Mouse (Mus musculus) cerebellum, adult 9-10 months (tissue): ENCODE data around the gene Cd79b.

ENCODE experiments used
- DNase-seq: peaks from one replicate; pipeline ENCODE4 v3.0.0; 2022

Cd79b gene

DNA sequence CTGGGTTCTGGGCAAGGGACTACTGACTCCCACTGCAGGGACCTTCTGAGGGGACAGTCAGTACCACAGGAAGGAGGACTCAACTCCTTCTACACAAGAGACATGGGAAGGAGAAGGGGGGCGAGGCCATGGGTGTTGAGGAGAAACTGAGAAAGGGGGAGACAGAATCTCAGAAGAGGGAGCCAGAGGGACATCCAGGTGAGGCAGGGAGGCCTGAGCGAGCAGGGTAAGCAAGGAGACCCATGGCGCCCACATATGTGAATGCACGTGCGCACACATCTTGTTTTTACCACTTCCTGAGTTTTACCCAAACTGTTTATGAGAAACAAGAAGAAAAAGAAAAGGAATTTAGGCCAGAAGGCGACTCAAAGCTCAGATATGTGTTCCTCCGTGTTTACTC lies 3.2 kb upstream of the Cd79b start:
- no peak for DNase-seq

- no peak for DNase-seq
These were observed 1.9 kb upstream of the Cd79b start for GRCm38 (mm10) chr11:106316416-106316815.

- no peak for DNase-seq
These were observed 1.0 kb downstream of the Cd79b start for GRCm38 (mm10) chr11:106313533-106313932.

GRCm38 (mm10) chr11:106310123-106310522 lies 4.4 kb downstream of the Cd79b start:
- DNase-seq = no peak

GRCm38 (mm10) chr11:106308162-106308561 lies 6.4 kb downstream of the Cd79b start:
- no peak for DNase-seq

DNA sequence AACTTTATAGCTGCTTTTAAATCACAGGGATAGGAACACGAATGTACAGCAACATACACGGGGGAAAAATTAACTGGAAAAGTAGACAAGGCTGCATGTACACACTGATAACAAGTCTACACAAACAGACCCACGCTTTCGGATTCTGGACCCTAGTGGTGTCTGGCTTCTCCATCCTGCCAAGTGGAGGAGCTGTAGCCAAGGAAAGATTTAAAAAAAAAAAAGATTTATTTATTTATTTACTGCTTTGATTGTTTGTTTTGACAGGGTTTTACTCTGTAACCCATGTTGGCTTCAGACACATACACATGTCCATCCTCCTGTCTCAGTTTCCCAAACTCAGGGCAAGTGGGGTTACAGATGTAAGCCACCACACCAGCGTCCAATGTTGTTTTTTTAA lies 7.1 kb downstream of the Cd79b start:
- no peak for DNase-seq

- no peak for DNase-seq
These were observed 7.8 kb downstream of the Cd79b start for GRCm38 (mm10) chr11:106306758-106307157.

- DNase-seq = no peak
These were observed 8.5 kb downstream of the Cd79b start for GRCm38 (mm10) chr11:106306065-106306385.

DNA sequence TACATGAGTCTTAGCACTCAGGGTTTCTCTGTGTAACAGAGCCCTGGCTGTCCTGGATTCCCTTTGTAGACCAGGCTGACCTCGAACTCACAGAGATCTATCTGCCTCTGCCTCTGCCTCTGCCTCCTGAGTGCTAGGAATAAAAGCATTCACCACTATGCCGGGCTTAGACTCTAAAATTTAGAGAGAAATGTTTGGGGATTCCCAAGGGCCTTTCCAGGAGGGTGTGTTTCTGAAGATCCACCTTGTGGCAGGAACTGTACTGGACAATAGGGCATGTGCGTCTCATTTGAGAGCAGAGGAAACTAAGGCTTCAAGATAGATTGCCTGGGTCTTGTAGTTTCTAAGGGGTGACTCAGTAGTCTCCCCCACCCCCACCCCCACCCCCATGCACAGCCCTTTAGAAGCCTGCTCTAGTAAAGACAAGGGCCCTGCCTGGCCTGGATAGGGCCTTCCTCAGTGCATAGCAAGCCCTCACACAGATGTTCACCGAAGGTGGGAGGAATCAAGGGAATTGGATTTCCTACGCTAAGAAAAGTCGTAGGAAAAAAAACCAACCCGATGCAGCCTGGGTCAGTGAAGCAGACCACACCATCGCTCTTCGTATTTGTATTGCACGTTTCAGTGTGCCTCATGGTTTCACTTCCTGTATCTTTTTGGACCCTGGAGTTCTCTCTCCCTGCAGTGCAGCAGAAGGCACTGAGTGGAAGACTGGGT lies 9.1 kb downstream of the Cd79b start:
- no peak for DNase-seq

DNA sequence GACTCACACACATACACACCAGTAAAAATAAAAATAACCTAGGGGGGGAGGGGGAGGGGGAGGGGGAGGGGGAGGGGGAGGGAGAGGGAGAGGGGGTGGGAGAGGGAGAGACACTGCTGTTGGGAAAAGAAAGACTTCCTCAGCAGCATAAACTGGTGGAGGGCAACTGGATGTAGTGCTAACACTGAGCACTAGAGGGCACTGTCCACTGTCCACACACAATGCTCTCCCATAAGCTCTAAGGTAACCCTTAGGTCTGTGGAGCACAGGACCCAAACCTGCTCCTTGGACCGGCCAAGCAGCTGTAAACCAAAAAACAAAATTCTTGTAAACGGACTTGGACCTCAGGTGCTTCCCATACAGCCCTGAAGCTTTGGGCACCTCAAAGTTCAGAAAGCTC lies 11.9 kb downstream of the Cd79b start:
- peak; percentile 53 for DNase-seq

DNA sequence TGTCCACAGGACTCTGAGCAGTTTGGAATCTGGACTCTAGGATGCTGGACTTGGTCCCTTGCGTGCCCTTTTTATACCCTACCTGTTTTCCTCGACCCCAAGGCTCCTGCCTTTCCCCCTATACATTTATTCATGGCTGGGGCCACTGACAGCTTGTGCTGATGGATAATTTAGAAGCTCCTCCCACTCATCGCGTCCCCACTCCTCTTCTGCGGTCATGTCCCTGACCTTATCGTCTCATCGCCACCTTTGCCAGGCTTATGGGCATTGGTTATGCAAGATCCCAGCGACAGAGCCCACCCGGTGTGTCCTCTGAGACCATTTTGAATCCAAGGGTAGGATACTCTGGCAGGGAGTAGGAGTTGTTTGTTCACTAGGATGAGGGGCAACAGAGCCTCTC lies 12.8 kb downstream of the Cd79b start, which contains the start of gene Gh:
Gene Gh, minus strand, starts transcription at position 101 of the 400 bp plus-strand sequence.
- DNase-seq = no peak

- peak; percentile 94 for DNase-seq
These were observed 22.7 kb downstream of the Cd79b start for GRCm38 (mm10) chr11:106291861-106292260.

GRCm38 (mm10) chr11:106290376-106290775 lies 24.2 kb downstream of the Cd79b start:
- DNase-seq = peak; percentile 64

GRCm38 (mm10) chr11:106289369-106289768 lies 25.2 kb downstream of the Cd79b start:
- peak; percentile 94 for DNase-seq

GRCm38 (mm10) chr11:106286987-106287386 lies 27.6 kb downstream of the Cd79b start:
- peak; percentile 93 for DNase-seq

GRCm38 (mm10) chr11:106286206-106286605 lies 28.4 kb downstream of the Cd79b start:
- DNase-seq = peak; percentile 67

GRCm38 (mm10) chr11:106284126-106284525 lies 30.4 kb downstream of the Cd79b start:
- no peak for DNase-seq

GRCm38 (mm10) chr11:106283371-106283770 lies 31.2 kb downstream of the Cd79b start:
- DNase-seq = peak; percentile 74

DNA sequence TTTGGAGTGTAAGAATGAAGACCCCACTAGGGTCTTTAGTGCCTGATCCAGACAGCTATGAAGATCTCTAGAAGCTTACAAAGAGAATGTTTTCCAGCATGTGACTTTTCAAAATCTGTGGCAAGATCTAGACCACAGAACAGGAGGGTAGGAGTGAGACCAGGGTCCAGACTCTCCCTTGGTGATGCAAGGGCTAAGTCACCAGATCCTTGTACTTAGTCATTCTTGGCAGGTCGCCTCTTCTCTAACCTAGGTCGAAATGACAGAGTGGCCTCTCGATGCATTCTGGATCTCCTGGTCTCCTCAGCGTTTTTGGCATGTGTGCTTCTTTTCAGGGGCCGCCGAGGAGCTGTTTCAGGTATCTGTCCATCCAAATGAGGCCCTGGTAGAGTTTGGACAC lies 32.1 kb downstream of the Cd79b start:
- DNase-seq = no peak

DNA sequence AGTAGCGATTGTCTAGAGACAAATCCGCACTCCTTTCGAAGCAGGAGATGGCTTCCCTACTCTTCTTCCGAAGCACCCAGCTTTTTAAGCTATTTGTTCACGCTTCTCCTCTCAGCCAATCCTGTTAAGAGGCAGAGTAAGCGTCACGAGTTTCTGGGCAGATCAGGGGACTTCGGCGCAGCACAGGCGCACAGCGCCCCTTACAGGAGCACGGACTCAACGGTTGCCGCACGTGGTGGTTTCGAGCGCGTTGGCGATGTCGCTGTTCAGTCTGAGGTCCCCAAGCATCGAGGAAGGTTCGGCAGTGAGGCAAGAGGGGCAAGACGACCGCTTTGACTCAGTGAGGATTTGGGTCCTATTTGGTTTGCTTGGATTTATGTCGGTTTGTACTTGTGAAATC lies 38.1 kb downstream of the Cd79b start, which contains the start of gene Tcam1:
Gene Tcam1, plus strand, starts transcription at position 219 of the 400 bp plus-strand sequence.
- DNase-seq = peak; percentile 96

DNA sequence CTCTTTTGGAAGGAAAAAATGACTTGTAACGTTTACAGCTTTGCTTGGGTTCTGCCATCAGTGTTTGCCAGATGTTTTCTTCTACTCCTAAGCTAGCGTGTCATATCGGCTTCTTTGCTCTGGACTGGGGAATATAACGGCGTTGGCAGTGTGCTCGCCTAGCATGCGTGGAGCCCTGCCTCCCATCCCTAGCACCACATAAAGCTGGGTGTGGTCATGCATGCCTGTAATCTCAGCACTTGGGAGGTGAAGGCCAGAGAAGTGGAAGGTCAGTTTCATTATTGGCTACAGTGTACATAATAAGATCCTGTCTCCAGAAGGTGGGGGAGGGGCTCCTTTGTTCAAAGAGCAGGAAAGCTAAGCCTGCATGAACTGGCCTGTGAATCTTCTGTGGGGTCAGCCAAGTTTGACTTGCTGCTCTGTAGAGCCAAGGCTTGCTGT lies 39.6 kb downstream of the Cd79b start:
- peak; percentile 67 for DNase-seq

GRCm38 (mm10) chr11:106274374-106274773 lies 40.2 kb downstream of the Cd79b start:
- peak; percentile 69 for DNase-seq

- no peak for DNase-seq
These were observed 40.8 kb downstream of the Cd79b start for GRCm38 (mm10) chr11:106273811-106274210.

DNA sequence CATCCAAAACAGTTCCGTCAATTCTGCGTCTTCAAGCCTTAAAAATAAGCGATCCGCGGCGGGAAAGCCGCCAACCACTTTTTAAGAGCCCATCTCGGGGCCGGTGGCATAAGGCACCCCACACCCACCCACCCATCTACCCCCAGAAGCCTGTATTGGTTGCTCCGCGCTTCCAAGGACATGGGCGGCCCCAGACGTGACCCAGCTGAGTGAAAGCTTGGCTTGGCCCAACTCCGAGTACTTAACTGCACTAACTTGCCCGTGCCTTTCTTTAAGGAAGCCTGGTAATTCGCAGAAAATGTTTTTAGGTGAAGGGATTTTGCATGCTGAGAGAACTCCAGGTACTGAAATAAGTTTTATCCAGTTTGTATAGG lies 41.3 kb downstream of the Cd79b start:
- DNase-seq = no peak

GRCm38 (mm10) chr11:106272644-106273310 lies 41.8 kb downstream of the Cd79b start, which contains the start of gene Smarcd2:
Gene Smarcd2 (minus strand): TSS chr11:106272972.
- peak; percentile 99 for DNase-seq
